Mouse (Mus musculus) macrophage (primary cell): ENCODE measurements around the gene Zmynd12. TPM values are rescaled to one million over a fixed set of nuclear protein-coding genes. Genes with fewer than 3 reads are reported as not detected.

ENCODE experiments used
- polyA plus RNA-seq: library from polyadenylated mRNA; stranded (reverse); fragments of 250-400 nt; gene quantifications from 3 replicates; pipeline ENCODE4 v1.2.4, GENCODE M21; 2018; ENCODE audit warnings: inconsistent platforms

The Zmynd12 gene
- polyA plus RNA-seq, 1 experiment from 2014 or later, result not detected

Other genes starting within 250 kb of the Zmynd12 start
- 1.2 to 2.2 TPM (median 1.6 TPM) in 3 replicates for gene Zfp691, start 248.6 kb upstream of the Zmynd12 start, polyA plus RNA-seq
- not detected in 3 replicates for gene Ermap, start 232.8 kb upstream of the Zmynd12 start, polyA plus RNA-seq
- gene Svbp, start 227.5 kb upstream of the Zmynd12 start, polyA plus RNA-seq, result 6.9 to 28.4 TPM (median 27.3 TPM) in 3 replicates
- not detected in 3 replicates for gene Tmem269, start 204.6 kb upstream of the Zmynd12 start, polyA plus RNA-seq
- gene AU022252, start 190.1 kb upstream of the Zmynd12 start, polyA plus RNA-seq, result 3.0 to 4.3 TPM (median 3.1 TPM) in 3 replicates
- 4.6 to 7.6 TPM (median 5.8 TPM) in 3 replicates for gene P3h1, start 189.9 kb upstream of the Zmynd12 start, polyA plus RNA-seq
- gene Cldn19, start 167.4 kb upstream of the Zmynd12 start, polyA plus RNA-seq, result not detected in 3 replicates
- 671 to 1,591 TPM (median 793 TPM) in 3 replicates for gene Ybx1, start 128.2 kb upstream of the Zmynd12 start, polyA plus RNA-seq
- gene Ppih, start 102.3 kb upstream of the Zmynd12 start, polyA plus RNA-seq, result 19.8 to 39.9 TPM (median 33.9 TPM) in 3 replicates
- not detected in 3 replicates for gene Ccdc30, start 7.3 kb upstream of the Zmynd12 start, polyA plus RNA-seq
- 8.4 to 12.4 TPM (median 9.1 TPM) in 3 replicates for gene Ppcs, start 394 bp upstream of the Zmynd12 start, polyA plus RNA-seq
- gene Rimkla, start 69.8 kb downstream of the Zmynd12 start, polyA plus RNA-seq, result not detected in 3 replicates
- 14.0 to 23.3 TPM (median 18.3 TPM) in 3 replicates for gene Foxj3, start 114.2 kb downstream of the Zmynd12 start, polyA plus RNA-seq
- 1.6 to 2.7 TPM (median 2.4 TPM) in 3 replicates for gene Frg2f1, start 116.7 kb downstream of the Zmynd12 start, polyA plus RNA-seq
- not detected in 3 replicates for gene Guca2a, start 214.9 kb downstream of the Zmynd12 start, polyA plus RNA-seq
- gene Guca2b, start 236.1 kb downstream of the Zmynd12 start, polyA plus RNA-seq, result not detected in 3 replicates